Mouse (Mus musculus): ENCODE measurements at regions not wholly inside any gene's neighbourhood (a gene's known extent, or its start where the extent isn't known, plus 50 kb on each side); places are given as distances from the start of the nearest gene placed in this dataset.
"Not testable (repeated sequence)": the region's sequence is repeated elsewhere in the genome, so short reads cannot be mapped to it uniquely, and the experiment has no call there.

DNA sequence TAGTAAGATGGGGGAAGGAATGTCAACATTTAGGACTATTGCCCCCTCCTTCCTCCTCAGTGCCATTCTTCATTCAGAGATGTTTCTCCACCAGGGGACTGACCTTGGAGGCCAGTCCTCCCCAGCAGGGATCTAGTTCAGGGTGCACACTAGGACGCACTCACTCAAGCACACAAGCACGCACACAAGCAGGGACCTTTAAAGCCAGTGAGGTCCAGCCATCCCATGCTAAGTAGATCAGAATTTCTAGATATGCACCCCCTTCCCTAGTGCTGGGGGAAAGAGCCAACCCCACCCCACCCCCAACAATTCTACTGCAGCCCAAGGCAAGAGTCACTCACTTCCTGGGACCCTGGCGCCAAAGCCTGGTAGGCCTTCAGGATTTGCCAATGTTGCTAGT, 100.8 kb downstream of the Gm15319 start:
- ATAC-seq (ENCODE audit: low FRiP score, low read depth) = peak; percentile 77
- 97% methylated on average over 3 of the region's 3 CpGs for WGBS
- not testable (repeated sequence) for H3K27me3 ChIP-seq; H3K9ac ChIP-seq (replicated peaks); H3K4me2 ChIP-seq (replicated peaks); H3K9me3 ChIP-seq; H3K4me1 ChIP-seq; H3K36me3 ChIP-seq; H3K27ac ChIP-seq (replicated peaks); H3K4me3 ChIP-seq

DNA sequence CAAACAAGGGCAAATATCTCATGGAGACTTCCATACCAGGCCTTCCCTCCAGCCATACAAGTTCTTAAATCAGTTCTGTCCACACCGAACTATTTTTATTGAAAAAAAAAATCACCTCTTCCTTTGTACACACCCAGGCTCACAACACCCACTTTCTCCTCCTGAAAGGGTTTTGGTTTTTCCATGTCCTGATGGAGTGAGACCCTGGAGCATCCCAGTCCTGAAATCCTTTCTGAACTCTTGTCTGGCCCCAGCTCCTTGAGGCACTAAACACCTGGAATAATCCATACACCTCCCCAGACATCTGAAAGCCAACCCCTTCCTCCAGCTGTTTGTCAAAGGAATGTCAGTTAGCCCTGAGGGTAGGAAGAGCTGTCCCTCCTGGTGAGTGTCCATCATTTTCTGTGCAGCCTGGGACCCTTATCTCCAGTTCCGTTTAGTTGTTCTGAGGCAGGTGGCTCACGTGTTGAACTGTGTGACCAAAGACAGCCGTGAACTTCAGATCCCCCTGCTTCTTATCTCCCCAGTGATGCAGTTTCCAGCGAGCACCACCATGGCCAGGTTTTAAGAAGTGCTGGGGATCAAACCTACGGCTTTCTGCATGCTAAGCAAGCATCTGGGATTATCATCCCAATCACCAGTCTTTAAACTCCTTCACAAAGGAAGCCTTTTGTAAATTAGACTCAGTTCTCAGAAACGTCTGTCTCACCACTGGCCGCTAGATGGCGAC, 101.4 kb downstream of the Gm15319 start:
- H3K36me3 ChIP-seq; H3K27ac ChIP-seq (replicated peaks); H3K27me3 ChIP-seq; H3K4me1 ChIP-seq; H3K4me2 ChIP-seq (replicated peaks); H3K4me3 ChIP-seq; H3K9ac ChIP-seq (replicated peaks); H3K9me3 ChIP-seq: not testable (repeated sequence)
- ATAC-seq (ENCODE audit: low FRiP score, low read depth) = peak; percentile 71
- WGBS = 42% methylated on average over 9 of the region's 9 CpGs

DNA sequence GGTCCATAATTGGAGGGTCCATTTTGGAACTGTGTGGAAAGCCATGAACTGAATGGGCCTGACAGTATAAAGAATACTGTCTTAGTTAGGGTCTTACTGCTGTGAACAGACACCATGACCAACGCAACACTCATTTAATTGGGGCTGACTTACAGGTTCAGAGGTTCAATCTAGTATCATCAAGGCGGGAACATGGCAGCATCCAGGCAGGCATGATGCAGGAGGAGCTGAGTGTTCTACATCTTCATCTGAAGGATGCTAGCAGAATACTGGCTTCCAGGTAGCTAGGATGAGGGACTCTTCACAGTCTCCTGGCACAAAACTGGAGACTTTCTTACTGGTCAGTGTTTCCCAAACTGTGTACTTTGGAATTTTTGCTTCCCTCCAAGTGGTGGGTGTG, 102.0 kb downstream of the Gm15319 start:
- H3K27ac ChIP-seq (replicated peaks); H3K27me3 ChIP-seq; H3K4me3 ChIP-seq; H3K9ac ChIP-seq (replicated peaks); H3K9me3 ChIP-seq; H3K4me2 ChIP-seq (replicated peaks); H3K4me1 ChIP-seq; ATAC-seq (ENCODE audit: low FRiP score, low read depth); H3K36me3 ChIP-seq: not testable (repeated sequence)
- WGBS = 87% methylated on average over 2 of the region's 2 CpGs

DNA sequence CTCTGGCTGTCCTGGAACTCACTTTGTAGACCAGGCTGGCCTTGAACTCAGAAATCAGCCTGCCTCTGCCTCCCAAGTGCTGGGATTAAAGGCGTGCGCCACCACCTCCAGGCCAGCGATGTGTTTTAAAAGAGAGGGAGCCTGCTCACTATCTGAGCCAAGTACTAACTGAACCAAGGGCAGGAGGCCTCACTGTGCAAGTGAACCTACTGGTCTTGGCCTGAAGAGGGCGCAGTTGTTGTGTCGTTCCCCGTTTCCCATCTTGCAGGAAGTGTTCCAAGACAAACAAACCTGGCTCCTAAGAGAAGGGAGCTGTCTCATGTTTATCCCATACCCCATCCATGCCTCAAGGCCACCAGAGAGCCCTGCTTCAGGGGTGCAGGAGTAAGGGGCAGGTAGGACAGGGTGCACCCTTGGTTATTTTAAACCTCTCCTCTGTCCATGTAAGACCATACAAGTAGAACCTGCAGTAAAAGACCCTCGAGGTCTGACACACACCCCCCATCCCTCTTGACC, 102.8 kb downstream of the Gm15319 start:
- H3K4me1 ChIP-seq; ATAC-seq (ENCODE audit: low FRiP score, low read depth); H3K27ac ChIP-seq (replicated peaks); H3K9me3 ChIP-seq; H3K4me2 ChIP-seq (replicated peaks); H3K9ac ChIP-seq (replicated peaks); H3K36me3 ChIP-seq; H3K27me3 ChIP-seq; H3K4me3 ChIP-seq: not testable (repeated sequence)
- 70% methylated on average over 6 of the region's 7 CpGs for WGBS

DNA sequence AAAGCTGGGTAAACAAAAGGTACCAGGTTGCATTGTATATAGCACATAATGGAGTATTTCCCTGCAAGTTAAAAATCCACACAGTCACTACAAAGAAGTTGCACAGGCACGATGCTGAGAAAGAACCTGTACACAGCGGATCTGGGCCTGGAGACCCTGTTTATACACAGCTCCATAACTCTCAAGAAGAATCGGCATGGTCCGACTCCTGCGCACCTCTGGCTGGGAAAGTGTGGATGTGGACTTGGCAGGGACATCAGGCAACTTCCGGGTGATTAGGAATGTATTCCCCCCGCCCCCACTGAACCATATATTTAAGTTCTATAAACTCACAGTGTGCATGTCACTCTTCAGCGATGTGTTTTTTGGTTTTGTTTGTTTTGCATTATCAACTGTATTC, 103.3 kb downstream of the Gm15319 start:
- not testable (repeated sequence) for H3K4me3 ChIP-seq; H3K9ac ChIP-seq (replicated peaks); H3K4me2 ChIP-seq (replicated peaks); H3K4me1 ChIP-seq; ATAC-seq (ENCODE audit: low FRiP score, low read depth); H3K27me3 ChIP-seq; H3K27ac ChIP-seq (replicated peaks); H3K9me3 ChIP-seq; H3K36me3 ChIP-seq
- WGBS = 89% methylated on average over 8 of the region's 8 CpGs
